Mouse (Mus musculus): ENCODE results near the gene Evpl. TPM values are rescaled to one million over a fixed set of nuclear protein-coding genes. Genes with fewer than 3 reads are reported as not detected.

Gene Evpl
- polyA plus RNA-seq, 1 experiment from 2014 or later = 2.4 TPM

GRCm38 (mm10) chr11:116273469-116274044 lies 35.7 kb upstream of the Evpl start:
- WGBS = under 1% methylated on average over 39 of the region's 39 CpGs
- 0 out of 2 replicates have a peak, but pooled peaks cover 4% of the 10 kb centered on the region for H3K27me3 ChIP-seq
- peak; percentile 21; the same call in 1 of the 2 replicates for ATAC-seq (ENCODE audit: insufficient number of reproducible peaks, insufficient read depth, low FRiP score, low TSS enrichment, low read depth)
- H3K4me1 ChIP-seq (replicated peaks) = peaks cover 19% of the 10 kb centered on the region
- H3K4me2 ChIP-seq = peak overlapping the region; percentile 73
- peaks cover 40% of the 10 kb centered on the region for H3K36me3 ChIP-seq
- H3K4me3 ChIP-seq (replicated peaks) = peak overlapping the region; percentile 97
- H3K27ac ChIP-seq = peak overlapping the region; percentile 91
- H3K9ac ChIP-seq (replicated peaks) = peak overlapping the region; percentile 94
- H3K9me3 ChIP-seq = no peaks in the 10 kb centered on the region

GRCm38 (mm10) chr11:116272589-116273468 lies 35.0 kb upstream of the Evpl start:
- H3K4me3 ChIP-seq (replicated peaks) = peak overlapping the region; percentile 97
- peaks cover 19% of the 10 kb centered on the region for H3K4me1 ChIP-seq (replicated peaks)
- 0 out of 2 replicates have a peak, but pooled peaks cover 4% of the 10 kb centered on the region for H3K27me3 ChIP-seq
- H3K9me3 ChIP-seq = no peaks in the 10 kb centered on the region
- 52% methylated on average over 12 of the region's 12 CpGs for WGBS
- peak overlapping the region; percentile 94 for H3K9ac ChIP-seq (replicated peaks)
- no peak overlapping the region for H3K27ac ChIP-seq
- H3K36me3 ChIP-seq = peaks cover 47% of the 10 kb centered on the region
- H3K4me2 ChIP-seq = peak overlapping the region; percentile 73
- ATAC-seq (ENCODE audit: insufficient number of reproducible peaks, insufficient read depth, low FRiP score, low TSS enrichment, low read depth) = no peak

GRCm38 (mm10) chr11:116269560-116269959 lies 31.7 kb upstream of the Evpl start:
- H3K9ac ChIP-seq (replicated peaks) = no peak overlapping the region
- H3K4me2 ChIP-seq = no peak overlapping the region
- ATAC-seq (ENCODE audit: insufficient number of reproducible peaks, insufficient read depth, low FRiP score, low TSS enrichment, low read depth) = no peak
- no peaks in the 10 kb centered on the region for H3K9me3 ChIP-seq
- H3K4me3 ChIP-seq (replicated peaks) = no peak overlapping the region
- peaks cover 79% of the 10 kb centered on the region for H3K36me3 ChIP-seq
- H3K27me3 ChIP-seq = no peaks in the 10 kb centered on the region
- peaks cover 16% of the 10 kb centered on the region for H3K4me1 ChIP-seq (replicated peaks)
- no peak overlapping the region for H3K27ac ChIP-seq
- WGBS = 90% methylated on average over 8 of the region's 8 CpGs

- Histone ChIP-seq H3K9ac (replicated peaks) (no peak overlapping the region), H3K27ac (no peak overlapping the region), H3K4me1 (replicated peaks) (peaks cover 14% of the 10 kb centered on the region), H3K4me3 (replicated peaks) (no peak overlapping the region), H3K36me3 (peaks cover 91% of the 10 kb centered on the region), H3K27me3 (no peaks in the 10 kb centered on the region), H3K4me2 (no peak overlapping the region), H3K9me3 (no peaks in the 10 kb centered on the region)
- no peak for ATAC-seq (ENCODE audit: insufficient number of reproducible peaks, insufficient read depth, low FRiP score, low TSS enrichment, low read depth)
- WGBS = 90% methylated on average over 6 of the region's 6 CpGs
Measured at GRCm38 (mm10) chr11:116268313-116268712, 30.4 kb upstream of the Evpl start.

- H3K9ac ChIP-seq (replicated peaks) = no peak overlapping the region
- H3K4me2 ChIP-seq = no peak overlapping the region
- H3K9me3 ChIP-seq = no peaks in the 10 kb centered on the region
- peaks cover 9% of the 10 kb centered on the region for H3K4me1 ChIP-seq (replicated peaks)
- H3K27me3 ChIP-seq = no peaks in the 10 kb centered on the region
- no peak overlapping the region for H3K4me3 ChIP-seq (replicated peaks)
- H3K36me3 ChIP-seq = peaks cover 97% of the 10 kb centered on the region
- no peak overlapping the region for H3K27ac ChIP-seq
- WGBS = 86% methylated on average over 8 of the region's 8 CpGs
- no peak for ATAC-seq (ENCODE audit: insufficient number of reproducible peaks, insufficient read depth, low FRiP score, low TSS enrichment, low read depth)
Measured at GRCm38 (mm10) chr11:116267637-116268036, 29.8 kb upstream of the Evpl start.

- no peaks in the 10 kb centered on the region for H3K4me1 ChIP-seq (replicated peaks)
- no peak overlapping the region for H3K4me3 ChIP-seq (replicated peaks)
- H3K4me2 ChIP-seq = no peak overlapping the region
- no peak overlapping the region for H3K9ac ChIP-seq (replicated peaks)
- H3K27me3 ChIP-seq = no peaks in the 10 kb centered on the region
- no peak overlapping the region for H3K27ac ChIP-seq
- no peak for ATAC-seq (ENCODE audit: insufficient number of reproducible peaks, insufficient read depth, low FRiP score, low TSS enrichment, low read depth)
- no peaks in the 10 kb centered on the region for H3K9me3 ChIP-seq
- WGBS = 90% methylated on average over 4 of the region's 4 CpGs
- peaks cover 99% of the 10 kb centered on the region for H3K36me3 ChIP-seq
Measured at GRCm38 (mm10) chr11:116265850-116266249, 28.0 kb upstream of the Evpl start.

- 91% methylated on average over 11 of the region's 11 CpGs for WGBS
Measured at GRCm38 (mm10) chr11:116265352-116265751, 27.5 kb upstream of the Evpl start.

GRCm38 (mm10) chr11:116260259-116260658 lies 22.4 kb upstream of the Evpl start:
- no peak overlapping the region for H3K4me3 ChIP-seq (replicated peaks)
- WGBS = 77% methylated on average over 7 of the region's 7 CpGs
- no peaks in the 10 kb centered on the region for H3K9me3 ChIP-seq
- peaks cover 98% of the 10 kb centered on the region for H3K36me3 ChIP-seq
- no peak overlapping the region for H3K4me2 ChIP-seq
- no peak overlapping the region for H3K27ac ChIP-seq
- no peaks in the 10 kb centered on the region for H3K27me3 ChIP-seq
- no peak overlapping the region for H3K9ac ChIP-seq (replicated peaks)
- ATAC-seq (ENCODE audit: insufficient number of reproducible peaks, insufficient read depth, low FRiP score, low TSS enrichment, low read depth) = no peak
- H3K4me1 ChIP-seq (replicated peaks) = no peaks in the 10 kb centered on the region

More at GRCm38 (mm10) chr11:116265352-116265751, 27.5 kb upstream of the Evpl start:
- Histone ChIP-seq H3K9me3 (no peaks in the 10 kb centered on the region), H3K4me3 (replicated peaks) (no peak overlapping the region), H3K4me2 (no peak overlapping the region), H3K9ac (replicated peaks) (no peak overlapping the region), H3K27ac (no peak overlapping the region), H3K4me1 (replicated peaks) (no peaks in the 10 kb centered on the region), H3K36me3 (peaks cover 99% of the 10 kb centered on the region), H3K27me3 (no peaks in the 10 kb centered on the region)
- no peak for ATAC-seq (ENCODE audit: insufficient number of reproducible peaks, insufficient read depth, low FRiP score, low TSS enrichment, low read depth)

GRCm38 (mm10) chr11:116259461-116259860 lies 21.6 kb upstream of the Evpl start:
- Histone ChIP-seq H3K36me3 (peaks cover 99% of the 10 kb centered on the region), H3K9me3 (no peaks in the 10 kb centered on the region), H3K9ac (replicated peaks) (no peak overlapping the region), H3K4me2 (no peak overlapping the region), H3K4me1 (replicated peaks) (no peaks in the 10 kb centered on the region), H3K27me3 (no peaks in the 10 kb centered on the region), H3K4me3 (replicated peaks) (no peak overlapping the region), H3K27ac (no peak overlapping the region)
- WGBS = 90% methylated on average over 8 of the region's 8 CpGs
- ATAC-seq (ENCODE audit: insufficient number of reproducible peaks, insufficient read depth, low FRiP score, low TSS enrichment, low read depth) = no peak

- H3K27me3 ChIP-seq = no peaks in the 10 kb centered on the region
- no peak for ATAC-seq (ENCODE audit: insufficient number of reproducible peaks, insufficient read depth, low FRiP score, low TSS enrichment, low read depth)
- no peak overlapping the region for H3K9ac ChIP-seq (replicated peaks)
- peaks cover 99% of the 10 kb centered on the region for H3K36me3 ChIP-seq
- H3K27ac ChIP-seq = no peak overlapping the region
- H3K4me1 ChIP-seq (replicated peaks) = no peaks in the 10 kb centered on the region
- no peaks in the 10 kb centered on the region for H3K9me3 ChIP-seq
- no peak overlapping the region for H3K4me3 ChIP-seq (replicated peaks)
- 88% methylated on average over 9 of the region's 9 CpGs for WGBS
- no peak overlapping the region for H3K4me2 ChIP-seq
Measured at GRCm38 (mm10) chr11:116255982-116256675, 18.3 kb upstream of the Evpl start.
